Mouse (Mus musculus) stomach, embryonic 16.5 days (tissue): ENCODE measurements at regions not wholly inside any gene's neighbourhood (a gene's known extent, or its start where the extent isn't known, plus 50 kb on each side); places are given as distances from the start of the nearest gene placed in this dataset.

Source experiments
- ATAC-seq: fragments of 200-750 bp; cut with Nextera tagmentation; 2 replicates; pipeline ENCODE4 v1.8.0; 2017; ENCODE audit warnings: moderate number of reproducible peaks, moderate TSS enrichment; ENCODE audit not compliant: insufficient read depth, low FRiP score
- H3K27ac ChIP-seq: fragments of 300-500 bp; sonication (generic); 2 replicates; pipeline ENCODE4 v1.5.1; 2014; ENCODE audit warnings: low read length
- H3K27me3 ChIP-seq: fragments of 300-500 bp; sonication (generic); 2 replicates; pipeline ENCODE4 v1.6.1; 2014; ENCODE audit warnings: low read length, control low read depth, mixed read lengths; ENCODE audit not compliant: control insufficient read depth, insufficient read depth
- H3K36me3 ChIP-seq: fragments of 300-500 bp; sonication (generic); 2 replicates; pipeline ENCODE4 v1.6.1; 2014; ENCODE audit warnings: low read length; ENCODE audit not compliant: control insufficient read depth, insufficient read depth
- H3K4me1 ChIP-seq: fragments of 300-500 bp; sonication (generic); 2 replicates; pipeline ENCODE4 v1.6.1; 2014; ENCODE audit warnings: low read length, control low read depth, mixed read lengths; ENCODE audit not compliant: control insufficient read depth, insufficient read depth
- H3K4me2 ChIP-seq: fragments of 300-500 bp; sonication (generic); 2 replicates; pipeline ENCODE4 v1.6.1; 2014; ENCODE audit warnings: low read depth, low read length, mixed read lengths
- H3K4me3 ChIP-seq: fragments of 300-500 bp; sonication (generic); replicated peaks from 2 replicates; pipeline ENCODE4 v1.5.1; 2014; ENCODE audit warnings: mild to moderate bottlenecking, low read length
- H3K9ac ChIP-seq: fragments of 300-500 bp; sonication (generic); 2 replicates; pipeline ENCODE4 v1.6.1; 2014; ENCODE audit warnings: low read length
- H3K9me3 ChIP-seq: fragments of 300-500 bp; sonication (generic); replicated peaks from 2 replicates; pipeline ENCODE4 v1.6.1; 2016; ENCODE audit warnings: low read length, control low read depth; ENCODE audit not compliant: control insufficient read depth
- WGBS: fragments of 180-500 bp; shearing (Covaris S2); extraction: QIAGEN DNeasy Blood & Tissue Kit; methylation state at CpG from one replicate; pipeline ENCODE4 v1.1.7; 2014; 5-methylcytosine and 5-hydroxymethylcytosine counted together

- no peak for ATAC-seq
- WGBS: 87% methylated on average over 4 of the region's 4 CpGs
Observed at GRCm38 (mm10) chr3:33958216-33958615, 61.5 kb upstream of the Fxr1 start.

GRCm38 (mm10) chr3:33960211-33960610 is 59.5 kb upstream of the Fxr1 start:
- Histone ChIP-seq H3K4me3 (no peak overlapping the region), H3K27me3 (no peaks in the 10 kb centered on the region; the same call in 1 of the 2 replicates), H3K4me1 (no peaks in the 10 kb centered on the region), H3K36me3 (no peaks in the 10 kb centered on the region), H3K9ac (no peak overlapping the region), H3K9me3 (no peaks in the 10 kb centered on the region), H3K27ac (no peak overlapping the region), H3K4me2 (no peak overlapping the region)
- 57% methylated on average over 6 of the region's 6 CpGs for WGBS
- no peak for ATAC-seq

More at GRCm38 (mm10) chr3:33958216-33958615, 61.5 kb upstream of the Fxr1 start:
- no peak overlapping the region for H3K4me3 ChIP-seq
- H3K9ac ChIP-seq: no peak overlapping the region
- H3K27ac ChIP-seq: no peak overlapping the region
- H3K4me1 ChIP-seq: no peaks in the 10 kb centered on the region
- no peaks in the 10 kb centered on the region for H3K9me3 ChIP-seq
- no peaks in the 10 kb centered on the region; the same call in 1 of the 2 replicates for H3K27me3 ChIP-seq
- H3K4me2 ChIP-seq: no peak overlapping the region
- no peaks in the 10 kb centered on the region for H3K36me3 ChIP-seq

GRCm38 (mm10) chr3:33962938-33963337 is 56.8 kb upstream of the Fxr1 start:
- WGBS: 79% methylated on average over 5 of the region's 5 CpGs
- Histone ChIP-seq H3K4me3 (no peak overlapping the region), H3K4me2 (no peak overlapping the region), H3K9me3 (no peaks in the 10 kb centered on the region), H3K4me1 (no peaks in the 10 kb centered on the region), H3K27ac (no peak overlapping the region), H3K9ac (no peak overlapping the region), H3K27me3 (no peaks in the 10 kb centered on the region), H3K36me3 (no peaks in the 10 kb centered on the region)
- no peak for ATAC-seq

GRCm38 (mm10) chr3:33967184-33967583 is 52.6 kb upstream of the Fxr1 start:
- Histone ChIP-seq H3K9ac (no peak overlapping the region), H3K4me2 (no peak overlapping the region), H3K4me3 (no peak overlapping the region), H3K4me1 (no peaks in the 10 kb centered on the region), H3K9me3 (no peaks in the 10 kb centered on the region), H3K36me3 (no peaks in the 10 kb centered on the region), H3K27me3 (no peaks in the 10 kb centered on the region), H3K27ac (no peak overlapping the region)
- ATAC-seq: no peak
- 49% methylated on average over 8 of the region's 8 CpGs for WGBS
